Mouse (Mus musculus) pancreas, adult 10 weeks (tissue): ENCODE results near the gene Prmt6. TPM values are rescaled to one million over a fixed set of nuclear protein-coding genes. Genes with fewer than 3 reads are reported as not detected.

Source experiments
- polyA plus RNA-seq: library from polyadenylated mRNA; stranded (reverse); fragments of 350-450 nt; fragmentation: Illumina TruSeq; extraction: RNeasy Lipid Tissue Mini Kit (QIAGEN cat#74804); gene quantifications from one replicate; pipeline ENCODE4 v1.2.3, GENCODE M21; 2015; ENCODE audit warnings: low read depth, low replicate concordance; ENCODE audit not compliant: insufficient read depth

Gene Prmt6
- polyA plus RNA-seq: 2.0 TPM

DNA sequence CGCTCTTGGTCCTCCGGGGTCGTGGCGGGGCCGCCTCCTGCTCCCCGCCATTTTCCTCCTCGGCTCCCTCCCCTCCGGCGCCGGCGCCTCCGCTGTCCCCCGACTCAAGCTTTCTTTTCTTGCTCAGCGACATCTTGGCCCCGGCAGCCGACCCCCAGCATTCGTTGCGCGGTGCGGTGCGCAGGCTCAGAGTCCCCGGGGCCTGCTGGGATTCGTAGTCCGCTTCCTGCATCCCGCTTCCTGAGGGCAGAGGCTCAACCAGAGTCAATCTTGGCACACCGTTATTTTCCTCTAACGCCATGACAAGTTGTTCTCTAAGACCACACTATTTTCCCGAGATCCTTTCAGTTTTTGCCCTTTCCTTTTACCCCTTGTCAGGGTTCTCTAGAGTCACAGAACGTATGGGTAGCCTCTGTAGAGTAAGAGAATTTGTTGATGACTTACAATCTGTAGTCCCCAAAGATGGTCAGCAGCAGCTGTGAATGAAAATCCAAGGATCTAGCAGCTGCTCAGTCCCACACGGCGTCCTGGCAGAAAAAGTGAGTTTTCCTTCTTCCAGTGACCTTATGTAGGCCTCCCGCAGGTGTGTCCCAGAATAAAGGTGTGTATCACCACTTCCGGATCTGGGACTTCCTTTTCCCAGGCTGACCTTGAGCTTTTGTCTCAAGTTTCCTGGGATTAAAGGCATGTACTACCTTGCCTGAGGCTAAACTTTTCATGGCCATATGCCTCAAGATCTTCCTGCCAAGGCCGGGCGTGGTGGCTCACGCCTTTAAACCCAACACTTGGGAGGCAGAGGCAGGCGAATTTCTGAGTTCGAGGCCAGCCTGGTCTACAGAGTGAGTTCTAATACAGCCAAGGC is at the start of gene Prmt6:
Prmt6 (minus strand) TSS at position 160 of the 862 bp plus-strand sequence.

Other genes with a start within 250 kb of the Prmt6 start
- not detected for gene Ntng1, start 107.0 kb downstream of the Prmt6 start, polyA plus RNA-seq